Mouse (Mus musculus): ENCODE measurements around the gene Gse1. TPM values are rescaled to one million over a fixed set of nuclear protein-coding genes. Genes with fewer than 3 reads are reported as not detected.

Gene Gse1
- polyA plus RNA-seq, 1 experiment from 2014 or later: 23.9 TPM

DNA sequence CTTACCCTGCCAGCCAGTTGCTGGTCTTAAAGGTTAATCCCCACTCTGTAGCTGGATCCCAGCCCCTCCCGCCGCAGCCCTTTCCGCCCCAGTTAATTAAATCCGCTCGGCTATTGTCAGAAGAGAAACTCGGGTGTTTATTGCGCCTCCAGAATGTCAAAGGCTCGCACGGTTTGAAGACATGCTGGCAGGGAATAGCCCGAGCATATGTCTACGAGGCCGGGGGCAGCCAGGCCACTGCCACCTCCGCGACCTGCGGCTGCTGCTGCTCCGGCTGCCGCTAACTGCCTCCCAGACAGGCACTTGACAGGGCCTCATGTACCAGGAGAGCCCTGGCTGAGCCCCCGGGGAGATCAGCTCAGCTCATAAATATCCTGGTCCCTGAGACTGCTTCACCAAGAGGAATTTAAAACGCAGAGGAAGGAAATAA lies 276.8 kb downstream of the Gse1 start:
- Histone ChIP-seq H3K4me2 (replicated peaks) (peak overlapping the region; percentile 51), H3K9ac (peak overlapping the region; percentile 52), H3K4me1 (replicated peaks; ENCODE audit: control insufficient read depth, insufficient read depth, low read length) (peaks cover 86% of the 10 kb centered on the region), H3K4me3 (replicated peaks; ENCODE audit: low read length) (peak overlapping the region; percentile 15), H3K27me3 (ENCODE audit: control insufficient read depth, insufficient read depth, low read length) (no peaks in the 10 kb centered on the region), H3K27ac (peak overlapping the region; percentile 77), H3K36me3 (replicated peaks; ENCODE audit: control insufficient read depth, insufficient read depth) (no peaks in the 10 kb centered on the region), H3K9me3 (ENCODE audit: control insufficient read depth, low read length) (no peaks in the 10 kb centered on the region)
- ATAC-seq (ENCODE audit: low FRiP score) (peak; percentile 5; the same call in 1 of the 2 replicates), DNase-seq (ENCODE audit: low spot score) (no peak)
- 1% methylated on average over 19 of the region's 19 CpGs for WGBS

DNA sequence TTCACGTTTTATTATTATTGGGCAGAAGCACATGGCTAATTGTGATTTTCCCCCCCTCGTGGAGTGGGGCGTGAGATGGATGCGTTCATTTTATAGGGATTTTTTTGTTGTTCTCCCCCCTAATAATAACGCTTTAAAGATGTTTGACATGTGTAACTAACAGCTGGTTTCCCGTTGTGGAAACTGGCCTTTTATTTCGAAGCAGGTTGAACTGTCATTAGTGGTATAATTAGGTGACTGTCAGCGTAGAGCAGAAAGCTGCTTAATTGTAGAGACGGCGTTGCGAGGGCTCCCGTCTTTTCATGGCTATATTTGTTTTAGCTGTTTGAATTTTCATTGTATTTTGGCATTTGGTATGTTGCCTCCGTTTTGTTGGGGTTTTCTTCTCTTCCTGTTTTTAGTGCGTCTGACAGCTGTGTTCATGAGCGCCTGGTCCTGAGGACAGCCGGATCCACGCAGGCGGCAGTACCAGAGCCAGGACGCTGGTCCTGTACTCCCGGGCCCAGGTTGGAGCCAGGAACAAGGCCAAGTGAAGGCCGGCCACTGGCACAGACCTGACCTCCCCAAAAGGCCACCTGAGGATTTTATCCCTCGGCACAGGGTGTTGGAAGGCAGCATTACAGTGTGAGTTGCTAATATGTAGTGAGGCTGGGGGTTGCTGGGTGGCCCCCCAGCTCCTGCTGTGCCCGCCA lies 277.5 kb downstream of the Gse1 start:
- Histone ChIP-seq H3K27ac (peak overlapping the region; percentile 77), H3K9me3 (ENCODE audit: control insufficient read depth, low read length) (no peaks in the 10 kb centered on the region), H3K4me2 (replicated peaks) (peak overlapping the region; percentile 51), H3K9ac (peak overlapping the region; percentile 52), H3K4me1 (replicated peaks; ENCODE audit: control insufficient read depth, insufficient read depth, low read length) (peaks cover 87% of the 10 kb centered on the region), H3K36me3 (replicated peaks; ENCODE audit: control insufficient read depth, insufficient read depth) (no peaks in the 10 kb centered on the region), H3K27me3 (ENCODE audit: control insufficient read depth, insufficient read depth, low read length) (no peaks in the 10 kb centered on the region), H3K4me3 (replicated peaks; ENCODE audit: low read length) (peak overlapping the region; percentile 15; the same call in 1 of the 2 replicates)
- WGBS: 11% methylated on average over 23 of the region's 23 CpGs
- DNase-seq (ENCODE audit: low spot score) (no peak), ATAC-seq (ENCODE audit: low FRiP score) (no peak)

DNA sequence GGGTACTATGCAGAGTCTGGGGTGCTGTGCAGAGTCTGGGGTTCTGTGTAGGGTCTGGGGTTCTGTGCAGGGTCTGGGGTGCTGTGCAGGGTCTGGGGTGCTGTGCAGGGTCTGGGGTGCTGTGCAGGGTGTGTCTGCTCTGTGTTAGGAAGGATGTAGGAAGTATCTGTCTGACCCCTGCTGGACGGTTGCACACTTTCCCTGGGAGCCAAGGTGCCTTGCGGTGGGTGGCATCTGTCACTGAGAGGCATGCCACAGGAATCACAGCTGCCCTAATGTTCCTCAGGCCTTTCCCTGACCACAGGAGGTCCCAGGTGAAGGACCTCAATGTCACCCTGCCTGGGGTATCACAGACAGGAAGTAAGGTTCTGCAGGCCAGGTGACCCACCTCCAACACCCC lies 278.3 kb downstream of the Gse1 start:
- no peak for DNase-seq (ENCODE audit: low spot score)
- Histone ChIP-seq H3K4me3 (replicated peaks; ENCODE audit: low read length) (no peak overlapping the region), H3K27ac (no peak overlapping the region), H3K36me3 (replicated peaks; ENCODE audit: control insufficient read depth, insufficient read depth) (no peaks in the 10 kb centered on the region), H3K4me1 (replicated peaks; ENCODE audit: control insufficient read depth, insufficient read depth, low read length) (peaks cover 88% of the 10 kb centered on the region), H3K9ac (no peak overlapping the region), H3K27me3 (ENCODE audit: control insufficient read depth, insufficient read depth, low read length) (no peaks in the 10 kb centered on the region), H3K9me3 (ENCODE audit: control insufficient read depth, low read length) (no peaks in the 10 kb centered on the region), H3K4me2 (replicated peaks) (no peak overlapping the region)
- 48% methylated on average over 2 of the region's 2 CpGs for WGBS
- no peak for ATAC-seq (ENCODE audit: low FRiP score)

GRCm38 (mm10) chr8:120507290-120507689 lies 279.0 kb downstream of the Gse1 start:
- no peak overlapping the region for H3K27ac ChIP-seq
- H3K4me1 ChIP-seq (replicated peaks; ENCODE audit: control insufficient read depth, insufficient read depth, low read length): peaks cover 92% of the 10 kb centered on the region
- H3K9ac ChIP-seq: no peak overlapping the region; the same call in 1 of the 2 replicates
- H3K9me3 ChIP-seq (ENCODE audit: control insufficient read depth, low read length): no peaks in the 10 kb centered on the region
- 90% methylated on average over 9 of the region's 9 CpGs for WGBS
- ATAC-seq (ENCODE audit: low FRiP score) (no peak), DNase-seq (ENCODE audit: low spot score) (no peak)
- H3K36me3 ChIP-seq (replicated peaks; ENCODE audit: control insufficient read depth, insufficient read depth): no peaks in the 10 kb centered on the region
- H3K4me2 ChIP-seq (replicated peaks): no peak overlapping the region
- H3K4me3 ChIP-seq (replicated peaks; ENCODE audit: low read length): no peak overlapping the region
- no peaks in the 10 kb centered on the region for H3K27me3 ChIP-seq (ENCODE audit: control insufficient read depth, insufficient read depth, low read length)

GRCm38 (mm10) chr8:120509136-120510034 lies 281.1 kb downstream of the Gse1 start:
- H3K4me3 ChIP-seq (replicated peaks; ENCODE audit: low read length): no peak overlapping the region
- H3K4me1 ChIP-seq (replicated peaks; ENCODE audit: control insufficient read depth, insufficient read depth, low read length): peaks cover 98% of the 10 kb centered on the region
- ATAC-seq (ENCODE audit: low FRiP score): peak; percentile 54
- H3K9ac ChIP-seq: peak overlapping the region; percentile 22; the same call in 1 of the 2 replicates
- no peaks in the 10 kb centered on the region for H3K27me3 ChIP-seq (ENCODE audit: control insufficient read depth, insufficient read depth, low read length)
- H3K36me3 ChIP-seq (replicated peaks; ENCODE audit: control insufficient read depth, insufficient read depth): no peaks in the 10 kb centered on the region
- peak overlapping the region; percentile 30 for H3K4me2 ChIP-seq (replicated peaks)
- H3K9me3 ChIP-seq (ENCODE audit: control insufficient read depth, low read length): no peaks in the 10 kb centered on the region
- H3K27ac ChIP-seq: peak overlapping the region; percentile 27; the same call in 1 of the 2 replicates
- DNase-seq (ENCODE audit: low spot score): no peak
- 2% methylated on average over 21 of the region's 21 CpGs for WGBS

- 5% methylated on average over 4 of the region's 6 CpGs for WGBS
These were observed 281.8 kb downstream of the Gse1 start for GRCm38 (mm10) chr8:120510035-120510416.

GRCm38 (mm10) chr8:120510863-120511457 lies 282.7 kb downstream of the Gse1 start:
- H3K9me3 ChIP-seq (ENCODE audit: control insufficient read depth, low read length): no peaks in the 10 kb centered on the region
- ATAC-seq (ENCODE audit: low FRiP score): no peak

More at GRCm38 (mm10) chr8:120510035-120510416, 281.8 kb downstream of the Gse1 start:
- H3K9me3 ChIP-seq (ENCODE audit: control insufficient read depth, low read length): no peaks in the 10 kb centered on the region
- no peak overlapping the region for H3K4me3 ChIP-seq (replicated peaks; ENCODE audit: low read length)
- H3K4me2 ChIP-seq (replicated peaks): peak overlapping the region; percentile 30
- DNase-seq (ENCODE audit: low spot score) (no peak), ATAC-seq (ENCODE audit: low FRiP score) (no peak)
- peaks cover 92% of the 10 kb centered on the region for H3K4me1 ChIP-seq (replicated peaks; ENCODE audit: control insufficient read depth, insufficient read depth, low read length)
- 0 out of 2 replicates have a peak overlapping the region, but pooled peaks have one; percentile 22 for H3K9ac ChIP-seq
- H3K27me3 ChIP-seq (ENCODE audit: control insufficient read depth, insufficient read depth, low read length): no peaks in the 10 kb centered on the region
- no peaks in the 10 kb centered on the region for H3K36me3 ChIP-seq (replicated peaks; ENCODE audit: control insufficient read depth, insufficient read depth)
- no peak overlapping the region for H3K27ac ChIP-seq

GRCm38 (mm10) chr8:120511737-120512136 lies 283.5 kb downstream of the Gse1 start:
- Histone ChIP-seq H3K36me3 (replicated peaks; ENCODE audit: control insufficient read depth, insufficient read depth) (no peaks in the 10 kb centered on the region), H3K4me3 (replicated peaks; ENCODE audit: low read length) (no peak overlapping the region), H3K27me3 (ENCODE audit: control insufficient read depth, insufficient read depth, low read length) (no peaks in the 10 kb centered on the region), H3K27ac (peak overlapping the region; percentile 86; the same call in 1 of the 2 replicates), H3K4me1 (replicated peaks; ENCODE audit: control insufficient read depth, insufficient read depth, low read length) (peaks cover 83% of the 10 kb centered on the region), H3K9ac (peak overlapping the region; percentile 9), H3K4me2 (replicated peaks) (0 out of 2 replicates have a peak overlapping the region, but pooled peaks have one; percentile 5), H3K9me3 (ENCODE audit: control insufficient read depth, low read length) (no peaks in the 10 kb centered on the region)
- no peak for DNase-seq (ENCODE audit: low spot score)
- no peak for ATAC-seq (ENCODE audit: low FRiP score)
- 20% methylated on average over 8 of the region's 8 CpGs for WGBS

More at GRCm38 (mm10) chr8:120510863-120511457, 282.7 kb downstream of the Gse1 start:
- H3K4me3 ChIP-seq (replicated peaks; ENCODE audit: low read length): no peak overlapping the region
- H3K27ac ChIP-seq: 0 out of 2 replicates have a peak overlapping the region, but pooled peaks have one; percentile 86
- H3K4me2 ChIP-seq (replicated peaks): no peak overlapping the region
- no peak overlapping the region for H3K9ac ChIP-seq
- H3K27me3 ChIP-seq (ENCODE audit: control insufficient read depth, insufficient read depth, low read length): no peaks in the 10 kb centered on the region
- H3K4me1 ChIP-seq (replicated peaks; ENCODE audit: control insufficient read depth, insufficient read depth, low read length): peaks cover 84% of the 10 kb centered on the region
- DNase-seq (ENCODE audit: low spot score): no peak
- 30% methylated on average over 5 of the region's 5 CpGs for WGBS
- H3K36me3 ChIP-seq (replicated peaks; ENCODE audit: control insufficient read depth, insufficient read depth): no peaks in the 10 kb centered on the region
